Mouse (Mus musculus) cortical plate, adult 2 months (tissue): ENCODE data around the gene Il17rc.

Source experiments
- CTCF ChIP-seq: fragments of 200-500 bp; IDR thresholded peaks from 2 replicates; pipeline ENCODE4 v1.5.1; 2011; ENCODE audit warnings: mild to moderate bottlenecking, control low read depth, low read length; ENCODE audit not compliant: insufficient read depth; ENCODE audit errors: extremely low read depth
- POLR2A ChIP-seq: fragments of 200-500 bp; IDR thresholded peaks from 2 replicates; pipeline ENCODE4 v1.6.1; 2011; ENCODE audit warnings: mild to moderate bottlenecking, low read length, control low read depth; ENCODE audit not compliant: insufficient read depth; ENCODE audit errors: extremely low read depth

GRCm38 (mm10) chr6:113468512-113468911 lies 2.7 kb upstream of the Il17rc start:
- TF ChIP-seq CTCF: no peak
- no peak for TF ChIP-seq POLR2A
